Comparison of ENCODE assay signal across 20 mouse cellular contexts in the genomic region with DNA sequence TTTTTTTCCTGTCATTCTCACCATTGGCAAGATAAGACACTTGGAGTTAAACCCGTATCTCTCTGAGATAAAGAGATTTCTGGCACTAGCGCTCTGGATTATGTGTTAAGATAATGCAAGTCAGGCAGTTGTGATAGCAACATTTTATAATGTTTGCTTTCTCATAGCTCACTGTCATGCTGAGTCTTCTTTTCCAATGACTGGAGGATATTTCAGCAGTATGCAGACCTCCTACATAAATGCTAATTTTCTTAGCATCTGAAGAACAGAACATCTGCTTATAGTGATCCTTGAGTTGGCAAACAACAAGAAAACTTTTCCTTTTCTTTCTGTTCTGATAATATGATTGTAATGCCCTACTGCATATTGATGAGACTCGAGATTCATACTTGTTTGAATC.
"Had no signal": no experiment of that assay in that cellular context is flagged by ENCODE, and none has a peak within 500 bp of the region (broad histone marks: within the 10 kb centered on the region; RNA-seq: fewer than 3 reads in every experiment).

No protein-coding gene starts in this region.

- DNase-seq: kidney, adult 11 months; kidney, adult 8-10 months; kidney, postnatal 10 days; kidney, postnatal 36 days; layer of hippocampus, adult 9-11 months; liver, embryonic 13.5 days; lung, adult 2 months; lung, postnatal 14 days; lung, postnatal 4 days; midbrain, embryonic 14.5 days; right cerebral cortex, postnatal 25 days; spleen, adult 18-20 months; thymus, adult 18-20 months; thymus, postnatal 36 days had no signal

- ATAC-seq: intestine, embryonic 15.5 days had no signal

- H3K4me1 ChIP-seq: intestine, embryonic 15.5 days; kidney, embryonic 15.5 days; limb, embryonic 10.5 days; limb, embryonic 13.5 days; liver, embryonic 13.5 days; stomach, embryonic 15.5 days had no signal

- H3K36me3 ChIP-seq: intestine, embryonic 15.5 days; kidney, embryonic 15.5 days; limb, embryonic 10.5 days; limb, embryonic 13.5 days; liver, embryonic 13.5 days; stomach, embryonic 15.5 days had no signal

- H3K27me3 ChIP-seq: intestine, embryonic 15.5 days; kidney, embryonic 15.5 days; limb, embryonic 13.5 days; liver, embryonic 13.5 days; stomach, embryonic 15.5 days had no signal

- H3K9ac ChIP-seq: intestine, embryonic 15.5 days; kidney, embryonic 15.5 days; limb, embryonic 13.5 days; liver, embryonic 13.5 days; stomach, embryonic 15.5 days had no signal

- H3K9me3 ChIP-seq: intestine, embryonic 15.5 days; kidney, embryonic 15.5 days; limb, embryonic 10.5 days; limb, embryonic 13.5 days; liver, embryonic 13.5 days; stomach, embryonic 15.5 days had no signal

- H3K4me3 ChIP-seq: intestine, embryonic 15.5 days; kidney, embryonic 15.5 days; limb, embryonic 10.5 days; limb, embryonic 13.5 days; liver, embryonic 13.5 days; stomach, embryonic 15.5 days had no signal

- H3K27ac ChIP-seq: intestine, embryonic 15.5 days; kidney, embryonic 15.5 days; limb, embryonic 10.5 days; limb, embryonic 13.5 days; liver, embryonic 13.5 days; stomach, embryonic 15.5 days had no signal

- H3K4me2 ChIP-seq: intestine, embryonic 15.5 days; kidney, embryonic 15.5 days; limb, embryonic 13.5 days; liver, embryonic 13.5 days; midbrain, embryonic 11.5 days; stomach, embryonic 15.5 days had no signal
